Mouse (Mus musculus) layer of hippocampus, postnatal 25 days (tissue): ENCODE measurements around the gene Uba3. TPM values are rescaled to one million over a fixed set of nuclear protein-coding genes. Genes with fewer than 3 reads are reported as not detected.

ENCODE experiments used
- DNase-seq, 2 experiments: peaks; one replicate each; pipeline ENCODE4 v3.0.0; 2022; ENCODE audit warnings: mixed read lengths in 2 of 2, low spot score in 1 of 2; ENCODE audit errors: extremely low spot score in 1 of 2
- total RNA-seq, 2 experiments: library from RNA; stranded (reverse); gene quantifications; 2 replicates each; pipeline ENCODE4 v1.2.3; 2021

Uba3 gene
- total RNA-seq, 2 experiments from 2014 or later: 70.4 to 71.5 TPM

GRCm38 (mm10) chr6:97142611-97143010 lies 62.8 kb downstream of the Uba3 start:
- no peak for DNase-seq

GRCm38 (mm10) chr6:97141811-97142210 lies 63.6 kb downstream of the Uba3 start:
- no peak for DNase-seq

Other genes with a start within 250 kb of the Uba3 start
- gene Fam19a4, start 145.2 kb downstream of the Uba3 start, total RNA-seq: under 1 TPM; 0.12 to 0.30 TPM
- gene Eogt, start 56.5 kb downstream of the Uba3 start, total RNA-seq: 10 to 100 TPM; 23.5 to 27.1 TPM
- 10 to 100 TPM; 52.0 to 53.2 TPM for gene Tmf1, start 26.5 kb downstream of the Uba3 start, total RNA-seq
- 100 to 1,000 TPM; 180 to 192 TPM for gene Arl6ip5, start 5.0 kb upstream of the Uba3 start, total RNA-seq
- not detected for gene Lmod3, start 47.1 kb upstream of the Uba3 start, total RNA-seq